Comparison of ENCODE assay signal across 8 mouse cellular contexts in genomic region chr3:51326664-51327428, GRCm38 (mm10). TPM values are rescaled to one million over a fixed set of nuclear protein-coding genes. Genes with fewer than 3 reads are reported as not detected.
DNase-seq lines count a peak whose midpoint lies in the region; ATAC-seq and TF ChIP-seq lines count a peak whose summit lies in the region.

No protein-coding gene starts in this region.

- peak overlapping the region; percentile 22; the same call in 1 of the 2 replicates for H3K27ac ChIP-seq in heart, embryonic 15.5 days
- H3K27ac ChIP-seq in layer of hippocampus, adult 2 months, result peak overlapping the region; percentile 61

- H3K36me3 ChIP-seq in heart, embryonic 15.5 days, result peaks cover 14% of the 10 kb centered on the region

- DNase-seq in left cerebral cortex, postnatal 4 days, result peak; percentile 37
- DNase-seq in left cerebral cortex, adult 18-20 months (ENCODE audit: low spot score in 2 of 2), result no peak
- peak; percentile 43 to 51 for DNase-seq in adrenal gland, postnatal 36 days
- peak; percentile 41 to 80 for DNase-seq in layer of hippocampus, adult 2 months (ENCODE audit: low spot score in 2 of 2)
- DNase-seq in ovary, postnatal 14 days (ENCODE audit: low spot score), result peak; percentile 15
- no peak for DNase-seq in left cerebral cortex, postnatal 36 days (ENCODE audit: low spot score in 2 of 2)
- no peak for DNase-seq in thymus, postnatal 25 days

- intact Hi-C loops in left cerebral cortex, postnatal 4 days (cut with DNase I), result no loop called here
- intact Hi-C loops in left cerebral cortex, postnatal 36 days (cut with DNase I), result no loop called here

- peaks cover 3% of the 10 kb centered on the region; the same call in 1 of the 2 replicates for H3K9me3 ChIP-seq in heart, embryonic 15.5 days (replicated peaks)

- TF ChIP-seq CTCF in layer of hippocampus, adult 2 months (conservative IDR thresholded peaks at IDR 0.05), result no peak

- H3K9ac ChIP-seq in heart, embryonic 15.5 days, result no peak overlapping the region

- peaks cover 3% of the 10 kb centered on the region; the same call in 1 of the 2 replicates for H3K4me1 ChIP-seq in heart, embryonic 15.5 days (replicated peaks)

- H3K4me2 ChIP-seq in heart, embryonic 15.5 days, result no peak overlapping the region

- 68% methylated on average over 3 of the region's 3 CpGs for WGBS in heart, embryonic 15.5 days

- no peak overlapping the region for H3K4me3 ChIP-seq in heart, embryonic 15.5 days
- no peak overlapping the region for H3K4me3 ChIP-seq in layer of hippocampus, adult 2 months

- H3K27me3 ChIP-seq in heart, embryonic 15.5 days, result no peaks in the 10 kb centered on the region

- ATAC-seq in heart, embryonic 15.5 days (replicated peaks; ENCODE audit: insufficient number of reproducible peaks, insufficient read depth, low FRiP score, low read depth), result peak; percentile 70

RNA-seq across cellular contexts. Expression of gene Elf2, which starts 13.6 kb away (rescaled TPM):
- 10 to 100 TPM; 37.1 to 42.6 TPM for total RNA-seq in left cerebral cortex, postnatal 4 days (2021)
- 10 to 100 TPM; 58.3 to 60.2 TPM for total RNA-seq in left cerebral cortex, adult 18-20 months (2021)
- total RNA-seq in adrenal gland, postnatal 36 days (2021), result 100 to 1,000 TPM in 1 of 2 experiments, 10 to 100 TPM in 1; 88.9 to 109 TPM
- polyA plus RNA-seq in heart, embryonic 15.5 days (2015; fragmentation: Nextera tagmentation; extraction: Ambion mirVana), result 51.3 and 55.4 TPM in 2 replicates
- total RNA-seq in layer of hippocampus, adult 2 months (2021), result 10 to 100 TPM; 54.6 to 54.9 TPM
- 10 to 100 TPM; 40.6 to 45.1 TPM for total RNA-seq in left cerebral cortex, postnatal 36 days (2021)

Comparison
In these comparisons a context has a peak if more than half of its experiments do, and no peak if none do; other contexts are left out.
1. DNase-seq: peak in left cerebral cortex, postnatal 4 days (single experiment), adrenal gland, postnatal 36 days (2 of 2), layer of hippocampus, adult 2 months (2 of 2) and ovary, postnatal 14 days (single experiment); none in left cerebral cortex, adult 18-20 months (0 of 2), left cerebral cortex, postnatal 36 days (0 of 2) and thymus, postnatal 25 days (single experiment).